Mouse (Mus musculus): Measurements from ENCODE around the gene Gm47189.
"Not testable (repeated sequence)": the region's sequence is repeated elsewhere in the genome, so short reads cannot be mapped to it uniquely, and the experiment has no call there.

The Gm47189 gene

GRCm38 (mm10) chr14:41772341-41772740 is at the start of gene Gm47189:
TSS of gene Gm47189 (minus strand) at chr14:41772441.
- DNase-seq, result not testable (repeated sequence)

- peak; percentile 0 for DNase-seq
Observed at GRCm38 (mm10) chr14:41755931-41756330, 16.3 kb downstream of the Gm47189 start.

GRCm38 (mm10) chr14:41750514-41750913 is 21.7 kb downstream of the Gm47189 start, which contains the start of gene Gm7929:
TSS of gene Gm7929 (minus strand) at chr14:41750614.
- not testable (repeated sequence) for DNase-seq

- not testable (repeated sequence) for DNase-seq
Observed at GRCm38 (mm10) chr14:41723437-41723836, 48.8 kb downstream of the Gm47189 start.

GRCm38 (mm10) chr14:41717180-41717579 is 55.1 kb downstream of the Gm47189 start:
- not testable (repeated sequence) for DNase-seq
